Mouse (Mus musculus): ENCODE results near the gene AU022252. TPM values are rescaled to one million over a fixed set of nuclear protein-coding genes. Genes with fewer than 3 reads are reported as not detected.
A peak's percentile ranks its signal among the peaks of the same experiment; 100 is the strongest.
"Not testable (repeated sequence)": the region's sequence is repeated elsewhere in the genome, so short reads cannot be mapped to it uniquely, and the experiment has no call there.

The AU022252 gene
- polyA plus RNA-seq (2012; rRNA removed) (2.2 and 3.1 TPM in 2 replicates), polyA plus RNA-seq (2014; fragmentation: Nextera tagmentation; extraction: Ambion mirVana) (12.7 and 12.8 TPM in 2 replicates)

- under 1% methylated on average over 69 of the region's 71 CpGs for WGBS (ENCODE audit: insufficient replicate concordance)
- TF ChIP-seq CTCF (IDR thresholded peaks at IDR 0.05; ENCODE audit: low read depth) (no peak), EP300 (IDR thresholded peaks at IDR 0.05; ENCODE audit: low read depth) (no peak)
- no peaks in the 10 kb centered on the region; the same call in 1 of the 2 replicates for H3K27me3 ChIP-seq (ENCODE audit: control insufficient read depth, insufficient read depth, low read length)
- peak within 1 kb of the TSS; percentile 39; the same call in 1 of the 2 replicates for H3K27ac ChIP-seq
- H3K4me1 ChIP-seq (replicated peaks; ENCODE audit: control insufficient read depth in 2 of 2, insufficient read depth in 2 of 2, low read length in 1 of 2), result peaks cover 3 to 5% of the 10 kb centered on the region in 2 experiments; a peak in 3 of 4 replicates
- H3K4me2 ChIP-seq (ENCODE audit: low read depth), result peak within 1 kb of the TSS; percentile 78
- DNase-seq (ENCODE audit: low read depth in 3 of 3, low spot score in 3 of 3) (peak; percentile 99), ATAC-seq (ENCODE audit: insufficient read depth) (peak; percentile 96)
- no peaks in the 10 kb centered on the region for H3K36me3 ChIP-seq (replicated peaks; ENCODE audit: control insufficient read depth, insufficient read depth, low read depth)
- H3K9ac ChIP-seq (replicated peaks), result peak within 1 kb of the TSS; percentile 92
- no peaks in the 10 kb centered on the region for H3K9me3 ChIP-seq (ENCODE audit: control insufficient read depth, low read length)
- H3K4me3 ChIP-seq (ENCODE audit: insufficient read depth in 1 of 2, low read depth in 2 of 2, low read length in 2 of 2), result peak within 1 kb of the TSS; percentile 71 to 85
These were observed at the start of gene AU022252, which contains the start of gene P3h1 for GRCm38 (mm10) chr4:119232410-119233255. Gene AU022252, minus strand, starts transcription at chr4:119232712. Gene P3h1, plus strand, starts transcription at chr4:119232915.

DNA sequence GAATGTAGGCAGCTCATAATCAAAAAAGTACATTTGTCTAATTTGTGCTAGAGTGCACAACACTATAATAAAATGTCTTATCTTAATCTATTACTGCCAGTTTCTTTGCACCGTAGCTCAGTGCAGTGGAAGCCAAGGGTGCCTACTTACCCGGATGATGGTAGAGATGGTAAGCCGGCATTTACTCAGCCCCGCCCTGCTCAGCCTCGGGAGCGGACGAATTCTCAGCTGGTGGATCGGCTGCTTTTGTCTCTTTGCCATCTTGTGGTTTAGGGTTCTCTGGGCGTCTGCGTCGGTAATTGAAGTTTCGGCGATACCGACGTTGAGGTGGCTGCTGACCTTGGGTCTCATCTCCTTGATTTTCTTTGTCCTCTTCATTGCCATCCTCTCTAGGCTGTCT is 46.3 kb upstream of the AU022252 start:
- H3K9me3 ChIP-seq (ENCODE audit: control insufficient read depth, low read length); H3K9ac ChIP-seq (replicated peaks); H3K4me2 ChIP-seq (ENCODE audit: low read depth); H3K27me3 ChIP-seq (ENCODE audit: control insufficient read depth, insufficient read depth, low read length); H3K27ac ChIP-seq; H3K4me3 ChIP-seq (ENCODE audit: insufficient read depth in 1 of 2, low read depth in 2 of 2, low read length in 2 of 2); DNase-seq (ENCODE audit: low read depth in 3 of 3, low spot score in 3 of 3); ATAC-seq (ENCODE audit: insufficient read depth); H3K4me1 ChIP-seq (replicated peaks; ENCODE audit: control insufficient read depth in 2 of 2, insufficient read depth in 2 of 2, low read length in 1 of 2): not testable (repeated sequence)
- 71% methylated on average over 15 of the region's 15 CpGs for WGBS (ENCODE audit: insufficient replicate concordance)
- H3K36me3 ChIP-seq (replicated peaks; ENCODE audit: control insufficient read depth, insufficient read depth, low read depth), result peaks cover 77% of the 10 kb centered on the region

DNA sequence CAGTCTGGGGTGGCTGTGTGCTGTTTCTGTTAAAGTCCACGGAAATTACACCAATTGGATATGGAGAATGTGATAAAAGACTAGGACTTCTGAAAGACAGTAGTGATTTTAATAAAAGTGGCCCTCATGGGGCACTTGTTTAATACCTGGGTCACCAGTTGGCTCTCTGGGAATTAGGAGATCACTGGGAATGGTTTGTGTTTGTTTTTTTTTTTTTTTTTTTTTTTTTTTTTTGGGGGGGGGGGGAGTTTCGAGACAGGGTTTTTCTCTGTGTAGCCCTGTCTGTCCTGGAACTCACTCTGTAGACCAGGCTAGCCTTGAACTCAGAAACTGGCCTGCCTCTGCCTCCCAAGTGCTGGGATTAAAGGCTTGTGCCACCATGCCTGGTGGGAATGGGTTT is 43.2 kb upstream of the AU022252 start:
- WGBS (ENCODE audit: insufficient replicate concordance), result 58% methylated on average over 2 of the region's 2 CpGs
- peaks cover 65% of the 10 kb centered on the region for H3K36me3 ChIP-seq (replicated peaks; ENCODE audit: control insufficient read depth, insufficient read depth, low read depth)
- ATAC-seq (ENCODE audit: insufficient read depth) (no peak), DNase-seq (ENCODE audit: low read depth in 3 of 3, low spot score in 3 of 3) (no peak)
- no peaks in the 10 kb centered on the region for H3K27me3 ChIP-seq (ENCODE audit: control insufficient read depth, insufficient read depth, low read length)
- H3K9ac ChIP-seq (replicated peaks), result no peak overlapping the region
- TF ChIP-seq CTCF (IDR thresholded peaks at IDR 0.05; ENCODE audit: low read depth) (no peak), EP300 (IDR thresholded peaks at IDR 0.05; ENCODE audit: low read depth) (no peak)
- no peaks in the 10 kb centered on the region for H3K9me3 ChIP-seq (ENCODE audit: control insufficient read depth, low read length)
- peaks cover 0 to 6% of the 10 kb centered on the region in 2 experiments; a peak in 2 of 4 replicates for H3K4me1 ChIP-seq (replicated peaks; ENCODE audit: control insufficient read depth in 2 of 2, insufficient read depth in 2 of 2, low read length in 1 of 2)
- no peak overlapping the region for H3K4me2 ChIP-seq (ENCODE audit: low read depth)
- H3K4me3 ChIP-seq (ENCODE audit: insufficient read depth in 1 of 2, low read depth in 2 of 2, low read length in 2 of 2), result no peak overlapping the region
- H3K27ac ChIP-seq, result no peak overlapping the region

- peaks cover 0 to 7% of the 10 kb centered on the region in 2 experiments; a peak in 2 of 4 replicates for H3K4me1 ChIP-seq (replicated peaks; ENCODE audit: control insufficient read depth in 2 of 2, insufficient read depth in 2 of 2, low read length in 1 of 2)
- H3K27me3 ChIP-seq (ENCODE audit: control insufficient read depth, insufficient read depth, low read length), result no peaks in the 10 kb centered on the region
- 17% methylated on average over 2 of the region's 2 CpGs for WGBS (ENCODE audit: insufficient replicate concordance)
- H3K27ac ChIP-seq, result peak overlapping the region; percentile 35
- peaks cover 64% of the 10 kb centered on the region for H3K36me3 ChIP-seq (replicated peaks; ENCODE audit: control insufficient read depth, insufficient read depth, low read depth)
- H3K4me2 ChIP-seq (ENCODE audit: low read depth), result no peak overlapping the region
- no peaks in the 10 kb centered on the region for H3K9me3 ChIP-seq (ENCODE audit: control insufficient read depth, low read length)
- H3K4me3 ChIP-seq (ENCODE audit: insufficient read depth in 1 of 2, low read depth in 2 of 2, low read length in 2 of 2), result no peak overlapping the region
- no peak for DNase-seq (ENCODE audit: low read depth in 3 of 3, low spot score in 3 of 3)
- no peak overlapping the region for H3K9ac ChIP-seq (replicated peaks)
- TF ChIP-seq CTCF (IDR thresholded peaks at IDR 0.05; ENCODE audit: low read depth), result no peak
- no peak for ATAC-seq (ENCODE audit: insufficient read depth)
These were observed 42.7 kb upstream of the AU022252 start for GRCm38 (mm10) chr4:119275226-119275625.

GRCm38 (mm10) chr4:119274627-119275026 is 42.1 kb upstream of the AU022252 start:
- no peak overlapping the region for H3K9ac ChIP-seq (replicated peaks)
- H3K4me2 ChIP-seq (ENCODE audit: low read depth), result no peak overlapping the region
- no peak for TF ChIP-seq CTCF (IDR thresholded peaks at IDR 0.05; ENCODE audit: low read depth)
- no peak for TF ChIP-seq EP300 (IDR thresholded peaks at IDR 0.05; ENCODE audit: low read depth)
- DNase-seq (ENCODE audit: low read depth in 3 of 3, low spot score in 3 of 3) (no peak), ATAC-seq (ENCODE audit: insufficient read depth) (peak; percentile 25; the same call in 1 of the 2 replicates)
- H3K36me3 ChIP-seq (replicated peaks; ENCODE audit: control insufficient read depth, insufficient read depth, low read depth), result peaks cover 58% of the 10 kb centered on the region
- no peaks in the 10 kb centered on the region for H3K27me3 ChIP-seq (ENCODE audit: control insufficient read depth, insufficient read depth, low read length)
- no peak overlapping the region for H3K4me3 ChIP-seq (ENCODE audit: insufficient read depth in 1 of 2, low read depth in 2 of 2, low read length in 2 of 2)
- H3K4me1 ChIP-seq (replicated peaks; ENCODE audit: control insufficient read depth in 2 of 2, insufficient read depth in 2 of 2, low read length in 1 of 2), result peaks cover 0 to 7% of the 10 kb centered on the region in 2 experiments; a peak in 2 of 4 replicates
- no peak overlapping the region for H3K27ac ChIP-seq
- WGBS (ENCODE audit: insufficient replicate concordance), result 76% methylated on average over 1 of the region's 1 CpGs
- no peaks in the 10 kb centered on the region for H3K9me3 ChIP-seq (ENCODE audit: control insufficient read depth, low read length)
